Mouse (Mus musculus) frontal cortex, postnatal 14 days (tissue): ENCODE data around the gene Npepl1.

ENCODE experiments used
- DNase-seq, 2 experiments: peaks; one replicate each; pipeline ENCODE4 v3.0.0; 2022; ENCODE audit warnings: low spot score in 2 of 2

Gene Npepl1

DNA sequence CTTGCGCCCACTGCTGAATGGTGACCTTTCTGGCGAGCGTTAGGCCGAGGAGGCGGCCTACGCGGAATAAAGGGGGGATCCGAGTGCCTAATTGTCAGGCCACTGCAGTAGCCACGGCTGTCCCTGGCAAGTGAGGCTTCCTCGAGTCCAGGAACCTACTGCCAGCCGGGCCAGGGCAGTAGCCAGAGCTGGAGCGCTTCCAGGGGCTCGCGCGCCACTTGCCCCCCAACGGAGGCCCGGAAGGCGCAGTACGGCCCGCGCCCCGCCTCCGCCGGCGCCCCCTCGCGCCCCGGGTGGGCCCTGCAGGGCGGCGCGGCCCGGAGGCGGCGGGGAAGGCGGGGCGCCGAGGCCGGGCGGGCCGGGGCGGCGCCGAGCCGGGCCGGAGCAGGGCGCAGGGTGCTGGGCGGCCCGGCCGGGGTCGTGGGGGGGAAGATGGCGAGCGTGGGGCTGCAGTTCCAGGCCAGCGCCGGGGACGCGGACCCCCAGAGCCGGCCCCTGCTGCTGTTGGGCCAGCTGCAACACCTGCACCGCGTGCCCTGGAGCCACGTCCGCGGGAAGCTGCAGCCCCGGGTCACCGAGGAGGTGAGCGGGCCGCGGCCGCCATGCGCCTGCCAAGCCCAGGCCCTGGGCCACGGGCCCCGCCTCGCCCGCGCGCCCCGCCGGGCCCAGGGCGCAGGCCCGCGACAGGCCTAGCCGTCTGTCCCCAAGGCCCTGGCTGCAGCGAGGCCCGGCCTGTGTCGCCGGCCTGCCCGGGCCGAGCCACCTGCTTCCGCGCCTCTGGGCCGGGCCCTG is at the start of gene Npepl1:
Npepl1 (plus strand) TSS at position 359 of the 792 bp plus-strand sequence.
- DNase-seq = peak; percentile 33 to 53

DNA sequence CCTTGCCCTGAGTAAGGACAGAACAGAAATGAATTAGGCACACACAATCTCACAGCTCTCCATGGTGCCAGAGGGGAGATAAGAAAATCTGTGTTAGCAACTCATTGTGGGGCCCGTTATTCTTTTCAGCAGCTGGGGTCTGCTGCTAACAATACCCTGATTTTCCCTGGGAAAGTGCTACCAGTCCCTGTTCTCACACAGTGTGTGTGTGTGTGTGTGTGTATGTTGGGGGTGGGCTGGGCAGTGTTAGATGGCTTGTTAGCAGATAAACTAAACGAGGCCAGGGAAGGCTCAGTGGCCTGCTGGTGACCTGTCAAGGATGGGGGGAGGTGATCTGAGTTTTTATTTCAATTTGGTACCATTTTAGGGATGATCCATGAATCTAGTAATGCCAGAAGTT is 48.9 kb upstream of the Npepl1 start:
- no peak for DNase-seq

GRCm38 (mm10) chr2:174063074-174063473 is 47.1 kb upstream of the Npepl1 start:
- DNase-seq = no peak

DNA sequence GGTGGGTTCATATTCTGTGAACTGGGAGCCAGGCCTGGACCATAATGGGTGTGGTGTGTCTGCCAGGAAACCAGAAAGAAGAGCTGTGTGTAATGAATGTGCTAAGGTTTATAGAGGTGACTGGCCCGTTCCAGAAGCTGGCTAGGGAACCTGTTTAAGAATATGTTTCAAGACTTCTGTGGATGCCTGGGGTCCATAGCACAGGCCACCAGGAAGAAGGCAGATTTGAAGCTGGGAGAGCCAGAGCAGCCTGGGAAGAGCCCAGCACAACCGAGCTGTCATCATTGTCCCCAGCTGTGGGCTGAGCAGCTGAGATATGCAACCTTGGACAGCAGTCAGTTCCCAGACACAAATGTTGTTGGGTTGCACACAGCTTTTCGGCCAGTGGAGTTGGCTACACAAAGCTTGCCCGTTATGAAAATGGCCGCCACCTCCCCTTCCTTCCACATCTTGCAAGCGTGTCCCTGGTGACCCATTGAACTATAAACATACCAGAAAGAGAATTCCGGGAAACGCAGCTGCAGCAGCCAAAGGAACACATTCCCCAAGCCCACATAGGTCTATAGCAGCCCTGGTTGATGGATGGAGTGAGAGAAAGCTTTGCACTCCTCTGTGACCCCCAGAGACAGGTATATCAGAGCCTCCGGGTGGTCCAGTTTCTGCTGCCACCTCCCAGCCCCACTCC is 46.5 kb upstream of the Npepl1 start:
- no peak for DNase-seq

GRCm38 (mm10) chr2:174067793-174068419 is 42.2 kb upstream of the Npepl1 start:
- no peak for DNase-seq

- no peak for DNase-seq
These were observed 40.6 kb upstream of the Npepl1 start for GRCm38 (mm10) chr2:174069532-174070049.

DNA sequence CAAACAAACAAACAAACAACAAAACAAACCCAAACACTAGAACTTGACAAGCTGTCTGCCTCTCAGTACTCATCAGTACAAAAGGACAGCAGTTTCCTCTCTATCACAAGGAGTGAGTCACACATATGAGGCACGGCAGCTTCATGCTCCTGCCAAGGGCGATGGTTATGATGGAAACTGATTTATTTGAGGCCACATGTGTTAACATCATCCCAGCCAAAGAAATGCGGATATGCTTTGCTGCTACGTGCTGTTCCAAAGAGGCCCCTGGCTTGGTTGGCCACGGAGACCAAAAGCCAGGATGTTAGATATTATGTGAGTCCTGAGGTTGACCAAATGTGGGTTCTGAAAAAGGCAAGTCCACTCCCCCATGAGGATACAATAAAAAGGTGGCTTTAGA is 38.7 kb upstream of the Npepl1 start:
- DNase-seq = no peak

GRCm38 (mm10) chr2:174073156-174073790 is 36.9 kb upstream of the Npepl1 start:
- no peak for DNase-seq

- DNase-seq = no peak
These were observed 35.5 kb upstream of the Npepl1 start for GRCm38 (mm10) chr2:174074621-174075020.

- peak in 1 of 2 experiments; percentile 13 for DNase-seq
These were observed 35.0 kb upstream of the Npepl1 start for GRCm38 (mm10) chr2:174075072-174075570.

DNA sequence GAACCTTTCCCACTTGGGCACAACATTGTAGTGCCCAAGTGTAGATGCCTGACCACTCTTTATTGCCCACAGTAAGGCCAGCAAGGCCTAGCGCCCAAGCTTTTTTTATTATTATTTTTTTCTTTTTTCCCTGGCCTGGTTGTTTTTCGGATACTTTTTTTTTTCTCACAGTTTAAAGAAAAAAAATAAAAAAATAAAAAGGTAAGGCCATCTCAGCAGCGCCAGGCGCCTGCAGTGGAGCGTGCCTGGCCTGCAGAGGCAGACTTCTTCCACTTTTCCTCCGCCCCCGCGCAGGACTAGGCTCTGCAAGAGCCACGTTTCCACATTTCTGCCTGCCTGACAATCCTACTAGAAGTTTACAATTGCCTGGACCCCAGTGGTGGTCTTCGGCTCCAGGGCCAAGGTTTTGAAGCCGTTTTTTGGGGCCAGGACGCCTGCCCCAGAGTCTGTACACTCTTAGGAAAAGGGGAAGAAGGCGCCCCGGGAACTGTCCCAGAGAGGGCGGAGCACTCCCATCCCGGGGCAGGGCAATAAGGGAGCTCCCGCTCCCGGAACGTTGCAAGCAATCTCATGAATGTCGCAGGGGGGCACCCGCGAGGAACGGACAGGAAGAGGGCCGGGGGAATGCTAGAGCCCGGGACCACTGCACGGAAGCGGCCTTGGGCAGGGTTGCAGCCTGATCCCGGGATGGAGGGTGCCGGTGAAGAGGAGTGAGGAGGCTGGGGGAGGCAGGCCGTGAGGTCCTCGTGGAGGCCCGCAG is 34.3 kb upstream of the Npepl1 start, which contains the start of gene Stx16:
Stx16 (plus strand) TSS at position 636 of the 760 bp plus-strand sequence.
- peak; percentile 86 for DNase-seq

DNA sequence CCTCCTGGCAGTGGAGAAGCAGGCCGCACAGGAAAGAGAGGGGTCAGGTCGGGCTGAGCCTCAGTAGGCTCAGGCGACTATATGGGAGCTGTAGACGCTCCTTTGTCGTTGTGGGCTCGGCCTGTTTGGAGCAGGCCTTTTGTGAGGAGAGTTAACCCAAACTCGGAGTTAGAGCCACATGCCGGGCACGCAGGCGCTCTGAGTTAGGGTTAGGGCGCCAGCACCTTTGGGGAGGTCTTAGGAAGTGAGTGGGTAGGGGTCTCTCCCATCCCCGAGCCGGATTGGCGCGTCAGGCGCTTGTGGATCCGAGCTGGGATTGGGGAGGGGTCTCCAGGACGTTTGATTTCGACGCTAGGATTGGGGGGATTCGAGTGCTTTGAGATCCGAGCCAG is 33.7 kb upstream of the Npepl1 start:
- DNase-seq = peak in 1 of 2 experiments; percentile 27

DNA sequence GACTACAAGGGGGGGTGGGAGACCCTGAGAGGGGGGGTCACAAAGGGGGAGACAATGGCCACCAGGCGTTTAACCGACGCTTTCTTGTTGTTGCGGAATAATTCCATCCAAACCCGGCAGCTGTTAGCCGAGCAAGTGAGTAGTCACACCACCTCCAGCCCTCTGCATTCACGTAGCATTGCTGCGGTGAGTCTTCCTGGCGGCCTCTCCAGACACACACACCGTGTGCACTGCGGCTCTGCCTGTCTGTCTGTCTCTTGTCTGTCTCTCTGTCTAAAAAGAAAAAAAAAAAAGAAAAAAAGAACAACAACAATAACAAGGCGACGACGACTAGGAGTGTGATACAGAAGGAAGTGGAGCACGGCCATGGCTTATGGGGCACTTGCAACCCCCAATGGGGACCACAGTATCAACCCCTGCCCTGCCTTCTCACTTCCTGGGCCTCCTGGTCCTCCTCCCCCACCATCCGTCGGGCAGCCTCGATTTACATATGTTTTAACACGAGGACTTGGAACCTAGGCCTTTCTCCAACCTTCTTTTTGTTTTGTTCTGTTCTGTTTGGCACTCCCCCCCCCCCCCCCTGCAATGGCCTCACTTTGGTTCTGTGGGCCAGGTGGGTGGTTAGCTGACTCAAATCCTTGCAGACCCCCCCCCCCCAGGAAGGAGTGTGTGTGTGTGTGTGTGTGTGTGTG is 33.0 kb upstream of the Npepl1 start:
- DNase-seq = peak in 1 of 2 experiments; percentile 9

DNA sequence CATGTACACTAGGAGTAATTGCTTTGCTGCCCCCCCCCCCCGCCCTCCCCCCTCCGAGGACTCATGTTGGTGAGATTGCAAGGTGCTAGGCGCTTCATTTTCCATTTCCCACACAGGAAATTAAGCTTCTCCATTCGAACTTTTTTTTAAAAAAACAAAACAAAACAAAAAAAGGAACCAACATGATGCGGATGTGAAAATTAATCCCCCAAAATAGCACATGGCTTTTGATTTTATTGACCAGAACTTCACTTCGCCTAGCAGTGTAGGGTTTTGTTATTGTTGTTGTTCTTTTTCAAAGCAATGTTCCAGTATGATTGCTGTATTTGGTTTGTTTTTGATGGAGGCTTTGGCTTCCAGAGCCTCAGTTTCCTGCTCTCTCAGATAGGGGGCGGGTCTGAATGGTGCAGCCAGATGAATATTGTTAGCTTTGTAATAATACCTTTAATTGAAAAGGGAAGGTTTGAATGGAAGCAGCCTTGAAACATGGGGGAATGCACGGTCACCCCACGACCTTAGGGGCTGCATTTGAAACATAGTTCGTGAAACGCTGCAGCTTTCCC is 32.3 kb upstream of the Npepl1 start:
- DNase-seq = no peak

GRCm38 (mm10) chr2:174081833-174082232 is 28.3 kb upstream of the Npepl1 start:
- DNase-seq = no peak

DNA sequence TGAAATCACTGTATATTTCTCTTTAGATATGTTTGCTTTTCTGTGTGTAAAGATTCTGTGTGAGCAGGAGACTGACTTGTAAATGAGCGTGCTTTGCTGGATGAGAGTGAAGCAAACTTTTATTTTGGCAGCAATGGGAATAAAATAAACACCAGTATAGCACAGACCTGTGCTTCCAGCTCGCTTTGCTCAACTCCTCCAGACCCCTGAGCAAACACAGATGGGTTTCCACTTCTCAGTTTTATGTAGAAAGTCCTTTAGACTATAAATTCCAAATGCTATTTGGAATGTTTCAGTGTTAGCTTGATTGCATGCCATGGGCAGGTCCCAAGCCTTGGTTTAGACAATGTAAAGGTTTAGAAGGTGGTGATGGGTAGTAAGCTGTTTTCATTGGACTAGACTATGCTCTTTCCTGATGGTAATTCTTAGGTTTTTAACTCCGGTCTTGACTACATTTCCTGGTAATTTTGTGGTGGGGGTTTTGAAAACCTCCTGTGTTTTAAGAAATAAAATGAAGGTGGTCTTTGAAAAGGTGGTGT is 27.7 kb upstream of the Npepl1 start:
- no peak for DNase-seq

- DNase-seq = no peak
These were observed 15.1 kb upstream of the Npepl1 start for GRCm38 (mm10) chr2:174095086-174095485.

GRCm38 (mm10) chr2:174102399-174102798 is 7.8 kb upstream of the Npepl1 start:
- DNase-seq = no peak

DNA sequence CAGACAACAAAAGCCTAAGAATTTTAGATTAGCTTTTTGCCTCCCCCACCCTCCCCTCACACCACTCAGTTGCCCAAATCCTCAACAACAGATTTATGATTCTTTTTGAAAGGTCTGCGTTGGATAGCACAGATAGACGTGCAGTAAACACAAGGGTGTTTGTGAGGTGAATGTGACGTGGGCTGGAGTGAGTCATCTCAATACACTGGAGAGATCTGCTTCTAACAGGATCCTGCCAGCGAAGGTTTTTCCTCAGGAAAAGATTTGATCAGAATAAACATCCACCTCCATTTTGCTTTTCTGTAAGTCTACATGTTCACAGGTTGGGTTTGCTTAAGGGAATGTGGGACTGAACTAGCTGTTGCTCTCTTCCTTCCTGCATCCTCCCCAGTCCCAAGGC is 6.6 kb upstream of the Npepl1 start:
- DNase-seq = no peak

- DNase-seq = no peak
These were observed 2.8 kb upstream of the Npepl1 start for GRCm38 (mm10) chr2:174107375-174107774.
